Mouse (Mus musculus) megakaryocyte, embryonic 14.5 days (primary cell): ENCODE measurements around the gene Arid4b.

Source experiments
- FLI1 ChIP-seq: IDR thresholded peaks from 2 replicates; pipeline ENCODE4 v1.6.1; 2012; ENCODE audit warnings: low read length, inconsistent platforms, mixed read lengths
- GATA1 ChIP-seq: IDR thresholded peaks from 3 replicates; pipeline ENCODE4 v1.6.1; 2012; ENCODE audit warnings: mixed read lengths, low read length, inconsistent platforms, borderline replicate concordance

DNA sequence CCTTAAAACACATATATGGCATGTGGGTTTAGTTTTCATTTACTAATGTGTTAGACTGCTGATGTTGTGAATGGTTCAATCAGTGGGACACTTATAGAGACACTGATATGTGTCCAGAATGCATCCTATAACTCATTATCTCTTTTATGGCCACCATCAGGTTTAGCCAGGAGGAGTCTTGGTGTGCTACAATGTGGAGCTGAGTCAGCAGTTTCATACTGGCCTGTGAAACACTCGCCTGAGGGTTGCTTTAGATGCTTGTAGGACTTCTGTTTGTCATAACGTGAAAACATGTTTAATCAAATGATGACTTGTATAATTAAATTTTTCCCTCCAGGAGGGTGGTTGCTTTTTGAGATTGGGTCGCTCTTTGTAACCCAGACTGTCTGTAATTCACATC lies 116.6 kb downstream of the Arid4b start:
- TF ChIP-seq GATA1 (no peak), FLI1 (no peak)
